Mouse (Mus musculus): ENCODE data around the gene C330021F23Rik. TPM values are rescaled to one million over a fixed set of nuclear protein-coding genes. Genes with fewer than 3 reads are reported as not detected.

Gene C330021F23Rik
- polyA plus RNA-seq, 1 experiment from 2014 or later, result 1.3 TPM

DNA sequence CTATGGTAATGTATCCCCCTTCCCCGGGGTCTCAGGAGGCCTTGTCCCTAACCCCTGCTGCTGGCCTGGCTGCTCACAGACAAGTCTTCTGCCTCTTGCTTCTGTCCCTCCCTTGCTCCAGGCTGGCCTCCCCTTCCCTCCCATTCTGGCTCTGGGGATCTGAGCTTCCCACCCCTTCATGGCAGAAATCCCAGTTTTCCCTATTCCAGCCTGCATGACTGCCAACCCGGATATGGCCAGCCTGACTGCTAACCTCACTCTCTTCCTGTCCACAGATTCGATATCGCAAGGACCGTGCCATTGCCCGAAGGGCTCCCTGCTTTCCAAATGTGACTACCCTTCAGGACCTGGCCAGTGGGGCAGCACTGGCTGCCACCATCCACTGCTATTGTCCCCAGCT lies 32.6 kb downstream of the C330021F23Rik start:
- 90% methylated on average over 6 of the region's 6 CpGs for WGBS
- no peak for ATAC-seq
- Histone ChIP-seq H3K27ac (ENCODE audit: low read depth, low read length) (no peak overlapping the region), H3K36me3 (ENCODE audit: control insufficient read depth, insufficient read depth, low read length) (peaks cover 62% of the 10 kb centered on the region), H3K4me2 (ENCODE audit: low read length) (no peak overlapping the region), H3K27me3 (replicated peaks; ENCODE audit: control insufficient read depth, insufficient read depth, low read length) (no peaks in the 10 kb centered on the region), H3K4me1 (ENCODE audit: control insufficient read depth, insufficient read depth, low read length) (no peaks in the 10 kb centered on the region), H3K4me3 (ENCODE audit: low read depth, low read length) (no peak overlapping the region), H3K9me3 (replicated peaks; ENCODE audit: control insufficient read depth, low read length) (no peaks in the 10 kb centered on the region), H3K9ac (ENCODE audit: low read length) (no peak overlapping the region)
- DNase-seq (ENCODE audit: low spot score), result no peak

DNA sequence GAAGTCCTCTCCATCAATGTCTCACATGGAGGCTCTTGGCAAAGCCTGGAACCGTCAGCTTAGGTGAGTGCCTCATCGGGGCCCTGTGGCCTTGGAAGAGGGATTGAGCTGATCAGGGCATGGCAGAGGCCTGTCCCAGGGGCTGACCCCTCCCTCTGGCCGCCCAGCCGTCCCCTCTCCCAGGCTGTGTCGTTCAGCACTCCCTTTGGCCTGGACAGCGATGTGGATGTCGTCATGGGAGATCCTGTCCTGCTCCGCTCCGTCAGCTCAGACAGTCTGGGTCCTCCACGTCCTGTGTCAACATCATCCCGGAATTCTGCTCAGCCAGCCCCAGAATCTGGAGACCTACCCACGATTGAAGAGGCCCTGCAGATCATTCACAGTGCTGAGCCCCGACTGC lies 35.6 kb downstream of the C330021F23Rik start:
- H3K27ac ChIP-seq (ENCODE audit: low read depth, low read length), result no peak overlapping the region

DNA sequence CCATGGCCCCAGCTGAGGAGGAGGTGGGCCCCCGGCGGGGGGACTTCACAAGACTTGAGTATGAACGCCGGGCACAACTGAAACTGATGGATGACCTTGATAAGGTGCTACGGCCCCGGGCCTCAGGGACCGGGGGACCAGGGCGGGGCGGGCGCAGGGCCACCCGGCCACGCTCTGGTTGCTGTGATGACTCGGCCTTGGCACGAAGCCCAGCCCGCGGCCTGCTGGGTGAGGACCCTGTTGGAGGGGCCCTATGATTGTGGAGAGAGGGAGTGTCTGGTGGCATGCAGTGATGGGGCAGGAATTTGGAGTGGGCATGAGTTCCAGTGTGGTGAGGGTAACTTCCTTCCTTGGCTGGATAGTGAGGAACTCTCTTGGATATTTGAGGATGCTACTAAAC lies 38.8 kb downstream of the C330021F23Rik start:
- no peaks in the 10 kb centered on the region for H3K9me3 ChIP-seq (replicated peaks; ENCODE audit: control insufficient read depth, low read length)
- no peak overlapping the region for H3K4me2 ChIP-seq (ENCODE audit: low read length)
- DNase-seq (ENCODE audit: low spot score) (no peak), ATAC-seq (no peak)
- H3K4me1 ChIP-seq (ENCODE audit: control insufficient read depth, insufficient read depth, low read length), result no peaks in the 10 kb centered on the region
- no peak overlapping the region for H3K9ac ChIP-seq (ENCODE audit: low read length)
- WGBS, result 89% methylated on average over 16 of the region's 16 CpGs
- peaks cover 92% of the 10 kb centered on the region for H3K36me3 ChIP-seq (ENCODE audit: control insufficient read depth, insufficient read depth, low read length)
- H3K27ac ChIP-seq (ENCODE audit: low read depth, low read length), result no peak overlapping the region
- H3K4me3 ChIP-seq (ENCODE audit: low read depth, low read length), result no peak overlapping the region
- H3K27me3 ChIP-seq (replicated peaks; ENCODE audit: control insufficient read depth, insufficient read depth, low read length), result no peaks in the 10 kb centered on the region

More for the DNA sequence above, 35.6 kb downstream of the C330021F23Rik start:
- Histone ChIP-seq H3K9me3 (replicated peaks; ENCODE audit: control insufficient read depth, low read length) (no peaks in the 10 kb centered on the region), H3K4me1 (ENCODE audit: control insufficient read depth, insufficient read depth, low read length) (no peaks in the 10 kb centered on the region), H3K4me2 (ENCODE audit: low read length) (no peak overlapping the region), H3K9ac (ENCODE audit: low read length) (no peak overlapping the region), H3K27me3 (replicated peaks; ENCODE audit: control insufficient read depth, insufficient read depth, low read length) (no peaks in the 10 kb centered on the region), H3K36me3 (ENCODE audit: control insufficient read depth, insufficient read depth, low read length) (peaks cover 86% of the 10 kb centered on the region), H3K4me3 (ENCODE audit: low read depth, low read length) (no peak overlapping the region)
- ATAC-seq (no peak), DNase-seq (ENCODE audit: low spot score) (no peak)
- 81% methylated on average over 13 of the region's 13 CpGs for WGBS

DNA sequence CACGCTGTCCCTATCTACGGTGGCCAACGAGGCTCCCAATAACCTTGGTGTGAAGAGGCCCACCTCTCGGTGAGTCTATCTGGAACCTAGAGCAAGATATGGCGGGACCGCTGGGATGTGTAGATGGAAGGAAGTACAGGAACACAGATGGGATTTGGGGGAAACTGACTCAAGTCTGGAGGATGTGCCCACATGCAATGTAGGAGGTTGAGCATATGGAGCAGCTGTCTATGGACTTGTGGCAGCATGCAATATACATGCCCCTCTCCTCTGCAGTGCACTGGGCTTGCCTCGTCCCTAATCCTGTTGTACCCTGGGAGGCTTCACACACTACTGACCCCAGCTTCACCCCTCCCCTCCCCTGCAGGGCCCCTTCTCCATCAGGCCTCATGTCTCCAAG lies 40.0 kb downstream of the C330021F23Rik start:
- 87% methylated on average over 7 of the region's 7 CpGs for WGBS
- ATAC-seq (no peak), DNase-seq (ENCODE audit: low spot score) (no peak)
- Histone ChIP-seq H3K4me1 (ENCODE audit: control insufficient read depth, insufficient read depth, low read length) (no peaks in the 10 kb centered on the region), H3K4me2 (ENCODE audit: low read length) (no peak overlapping the region), H3K36me3 (ENCODE audit: control insufficient read depth, insufficient read depth, low read length) (peaks cover 92% of the 10 kb centered on the region), H3K4me3 (ENCODE audit: low read depth, low read length) (no peak overlapping the region), H3K9me3 (replicated peaks; ENCODE audit: control insufficient read depth, low read length) (no peaks in the 10 kb centered on the region), H3K27me3 (replicated peaks; ENCODE audit: control insufficient read depth, insufficient read depth, low read length) (no peaks in the 10 kb centered on the region), H3K27ac (ENCODE audit: low read depth, low read length) (no peak overlapping the region), H3K9ac (ENCODE audit: low read length) (no peak overlapping the region)

DNA sequence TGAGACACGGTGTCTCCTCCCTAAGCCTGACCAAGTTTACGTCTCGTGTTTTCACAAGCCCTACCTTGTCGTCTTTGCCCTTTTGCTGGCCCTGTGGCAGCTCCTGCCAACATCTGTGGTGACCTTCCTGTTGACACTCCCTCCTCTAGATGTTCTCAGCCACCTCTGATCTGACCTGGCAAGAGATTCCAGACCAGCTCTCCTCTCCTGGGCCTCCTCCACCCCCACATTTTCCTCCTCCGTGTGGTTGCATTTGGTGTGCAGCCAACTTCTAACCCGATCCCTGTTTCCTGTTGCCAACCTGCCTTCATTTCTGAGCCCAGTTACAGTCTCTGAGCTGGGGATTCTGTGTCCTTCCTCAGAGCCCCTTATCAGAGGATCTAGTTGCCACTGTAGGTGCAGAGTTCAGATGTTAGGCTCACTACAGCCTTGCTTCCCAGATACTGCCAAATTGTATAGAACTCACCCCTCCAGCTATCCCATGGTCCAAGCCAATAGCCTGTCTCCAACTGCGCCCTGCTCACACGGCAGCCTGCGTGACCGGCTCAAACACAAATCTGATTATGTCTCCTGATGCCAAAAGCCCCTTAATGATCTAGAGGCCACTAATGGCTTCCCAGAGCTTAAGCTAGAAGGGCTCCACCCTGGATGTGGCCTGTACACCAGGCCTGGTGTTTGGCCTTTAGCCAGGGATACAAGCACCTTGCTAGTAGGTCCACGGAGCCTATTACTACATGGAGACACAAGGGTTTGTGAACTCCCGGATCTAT lies 41.4 kb downstream of the C330021F23Rik start:
- H3K9me3 ChIP-seq (replicated peaks; ENCODE audit: control insufficient read depth, low read length), result no peaks in the 10 kb centered on the region
- 88% methylated on average over 12 of the region's 12 CpGs for WGBS
- no peaks in the 10 kb centered on the region for H3K4me1 ChIP-seq (ENCODE audit: control insufficient read depth, insufficient read depth, low read length)
- ATAC-seq, result no peak
- H3K36me3 ChIP-seq (ENCODE audit: control insufficient read depth, insufficient read depth, low read length), result peaks cover 92% of the 10 kb centered on the region
- H3K4me2 ChIP-seq (ENCODE audit: low read length), result no peak overlapping the region
- H3K9ac ChIP-seq (ENCODE audit: low read length), result no peak overlapping the region
- H3K27ac ChIP-seq (ENCODE audit: low read depth, low read length), result no peak overlapping the region
- no peak for DNase-seq (ENCODE audit: low spot score)
- H3K4me3 ChIP-seq (ENCODE audit: low read depth, low read length), result no peak overlapping the region
- H3K27me3 ChIP-seq (replicated peaks; ENCODE audit: control insufficient read depth, insufficient read depth, low read length), result no peaks in the 10 kb centered on the region

DNA sequence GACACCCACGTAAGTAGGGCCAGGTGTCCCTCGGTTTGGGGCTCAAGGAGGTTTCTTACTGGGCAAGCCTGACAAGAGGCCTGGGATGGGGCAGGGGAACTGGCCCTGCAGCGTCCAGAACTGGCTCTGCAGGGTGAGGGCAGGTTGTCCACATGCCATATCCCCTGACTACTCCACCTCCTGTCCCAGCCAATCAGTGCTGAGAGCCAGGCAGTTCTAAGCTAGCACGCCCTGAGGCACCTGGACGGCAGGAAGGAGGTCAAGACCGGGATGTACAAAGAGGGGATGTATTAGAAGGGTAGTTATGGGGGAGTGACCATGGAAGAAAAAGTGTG lies 42.0 kb downstream of the C330021F23Rik start:
- no peak overlapping the region for H3K4me3 ChIP-seq (ENCODE audit: low read depth, low read length)
- no peak overlapping the region for H3K9ac ChIP-seq (ENCODE audit: low read length)
- no peak overlapping the region for H3K4me2 ChIP-seq (ENCODE audit: low read length)
- ATAC-seq (no peak), DNase-seq (ENCODE audit: low spot score) (no peak)
- 85% methylated on average over 6 of the region's 6 CpGs for WGBS
- H3K9me3 ChIP-seq (replicated peaks; ENCODE audit: control insufficient read depth, low read length), result no peaks in the 10 kb centered on the region
- H3K36me3 ChIP-seq (ENCODE audit: control insufficient read depth, insufficient read depth, low read length), result peaks cover 92% of the 10 kb centered on the region
- H3K27ac ChIP-seq (ENCODE audit: low read depth, low read length), result no peak overlapping the region
- no peaks in the 10 kb centered on the region for H3K27me3 ChIP-seq (replicated peaks; ENCODE audit: control insufficient read depth, insufficient read depth, low read length)
- no peaks in the 10 kb centered on the region for H3K4me1 ChIP-seq (ENCODE audit: control insufficient read depth, insufficient read depth, low read length)

DNA sequence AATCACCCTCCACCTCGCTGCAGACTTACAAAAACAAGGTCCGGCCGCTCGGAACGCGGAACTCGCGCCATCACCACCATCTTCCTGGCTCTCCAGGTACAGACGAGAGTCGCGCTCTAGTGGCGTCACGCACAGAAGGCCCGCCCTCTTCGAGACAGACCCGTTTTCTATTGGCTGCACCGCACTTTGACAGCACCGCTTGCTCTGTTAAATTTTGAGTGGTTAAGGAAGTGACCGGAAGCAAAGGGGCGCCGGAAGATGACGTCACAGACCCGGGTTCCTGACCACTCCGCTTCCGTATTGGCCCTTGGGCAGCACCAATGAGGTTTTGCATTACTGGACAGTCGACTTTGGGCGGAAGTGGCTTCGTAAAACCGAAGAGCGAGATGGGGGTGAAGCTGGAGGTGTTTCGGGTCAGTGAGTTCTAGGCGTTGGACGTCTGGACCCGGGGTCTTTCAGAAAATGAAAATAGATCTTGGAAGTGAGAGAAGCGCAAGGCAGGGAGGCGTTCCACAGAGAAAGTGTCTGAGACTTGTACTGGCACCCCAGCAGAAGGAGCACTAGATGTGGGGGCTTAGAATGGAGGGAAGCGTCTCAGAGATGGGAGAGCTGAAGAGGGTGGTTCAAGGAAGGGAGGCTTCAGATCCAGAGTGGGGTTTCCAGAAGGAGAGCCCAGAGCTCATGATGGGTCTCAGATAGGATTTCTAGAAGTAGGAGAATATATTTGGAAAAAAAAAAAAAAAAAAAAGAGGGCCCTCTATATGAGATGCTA lies 53.6 kb downstream of the C330021F23Rik start, which contains the start of the genes Xab2 and Pet100:
Gene Xab2 (minus strand): TSS at position 118 of the 772 bp plus-strand sequence.
Gene Pet100 (plus strand): TSS at position 350 of the 772 bp plus-strand sequence.
- no peak within 1 kb of the TSS for H3K27ac ChIP-seq (ENCODE audit: low read depth, low read length)
- peak; percentile 98 for ATAC-seq
- peaks cover 23% of the 10 kb centered on the region for H3K36me3 ChIP-seq (ENCODE audit: control insufficient read depth, insufficient read depth, low read length)
- under 1% methylated on average over 37 of the region's 37 CpGs for WGBS
- H3K9me3 ChIP-seq (replicated peaks; ENCODE audit: control insufficient read depth, low read length), result no peaks in the 10 kb centered on the region
- H3K27me3 ChIP-seq (replicated peaks; ENCODE audit: control insufficient read depth, insufficient read depth, low read length), result no peaks in the 10 kb centered on the region
- DNase-seq (ENCODE audit: low spot score), result peak; percentile 100
- peak within 1 kb of the TSS; percentile 79 for H3K4me3 ChIP-seq (ENCODE audit: low read depth, low read length)
- peak within 1 kb of the TSS; percentile 76 for H3K9ac ChIP-seq (ENCODE audit: low read length)
- H3K4me2 ChIP-seq (ENCODE audit: low read length), result peak within 1 kb of the TSS; percentile 73
- H3K4me1 ChIP-seq (ENCODE audit: control insufficient read depth, insufficient read depth, low read length), result peaks cover 9% of the 10 kb centered on the region; the same call in 1 of the 2 replicates

DNA sequence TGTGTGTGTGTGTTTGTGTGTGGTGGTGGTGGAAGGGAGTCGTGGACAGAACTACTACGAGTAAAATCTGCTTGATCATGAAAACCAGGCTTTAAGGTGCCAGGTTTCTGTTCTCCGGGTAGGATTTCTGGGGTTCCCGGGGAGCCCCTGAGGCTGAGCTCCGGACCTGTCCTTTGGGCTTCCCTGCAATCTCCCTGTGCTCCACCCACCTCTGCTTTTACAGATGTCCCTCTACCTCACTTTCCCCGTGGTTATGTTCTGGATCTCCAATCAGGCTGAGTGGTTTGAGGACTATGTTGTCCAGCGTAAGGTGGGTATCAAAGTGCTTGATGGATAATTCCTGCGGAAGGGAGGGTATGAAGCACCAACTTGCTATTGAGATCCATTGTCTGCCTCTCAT lies 54.3 kb downstream of the C330021F23Rik start:
- WGBS, result 67% methylated on average over 8 of the region's 8 CpGs
- Histone ChIP-seq H3K4me3 (ENCODE audit: low read depth, low read length) (peak overlapping the region; percentile 79; the same call in 1 of the 2 replicates), H3K9ac (ENCODE audit: low read length) (peak overlapping the region; percentile 76), H3K4me1 (ENCODE audit: control insufficient read depth, insufficient read depth, low read length) (peaks cover 9% of the 10 kb centered on the region; the same call in 1 of the 2 replicates), H3K4me2 (ENCODE audit: low read length) (peak overlapping the region; percentile 71), H3K27me3 (replicated peaks; ENCODE audit: control insufficient read depth, insufficient read depth, low read length) (no peaks in the 10 kb centered on the region), H3K36me3 (ENCODE audit: control insufficient read depth, insufficient read depth, low read length) (peaks cover 17% of the 10 kb centered on the region), H3K9me3 (replicated peaks; ENCODE audit: control insufficient read depth, low read length) (no peaks in the 10 kb centered on the region), H3K27ac (ENCODE audit: low read depth, low read length) (no peak overlapping the region)
- no peak for ATAC-seq
- no peak for DNase-seq (ENCODE audit: low spot score)

DNA sequence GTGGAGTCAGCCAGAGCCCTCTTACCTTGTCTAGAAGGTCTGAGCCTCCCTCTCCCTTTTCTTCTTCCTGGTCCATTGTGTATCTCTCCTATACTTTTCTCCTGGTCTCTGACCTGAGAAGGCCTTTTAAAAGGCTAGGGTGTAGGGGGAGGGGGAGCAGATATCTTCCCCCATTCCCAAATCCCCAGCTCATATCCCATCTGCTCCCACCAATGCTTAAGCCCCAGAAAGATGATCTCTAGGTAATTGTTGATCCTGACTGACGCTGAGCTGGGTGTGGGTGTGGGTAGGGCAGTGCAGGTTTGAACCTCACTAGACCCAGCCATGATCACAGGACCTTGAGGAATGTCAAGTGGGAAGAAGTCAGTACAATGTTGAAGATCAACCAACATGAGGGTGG lies 57.7 kb downstream of the C330021F23Rik start, which contains the start of gene Pcp2:
Gene Pcp2 (minus strand): TSS at position 101 of the 400 bp plus-strand sequence.
- Histone ChIP-seq H3K4me3 (ENCODE audit: low read depth, low read length) (no peak within 1 kb of the TSS), H3K27me3 (replicated peaks; ENCODE audit: control insufficient read depth, insufficient read depth, low read length) (no peaks in the 10 kb centered on the region), H3K9ac (ENCODE audit: low read length) (no peak within 1 kb of the TSS), H3K36me3 (ENCODE audit: control insufficient read depth, insufficient read depth, low read length) (no peaks in the 10 kb centered on the region), H3K27ac (ENCODE audit: low read depth, low read length) (no peak within 1 kb of the TSS), H3K4me2 (ENCODE audit: low read length) (no peak within 1 kb of the TSS), H3K4me1 (ENCODE audit: control insufficient read depth, insufficient read depth, low read length) (peaks cover 5% of the 10 kb centered on the region; the same call in 1 of the 2 replicates), H3K9me3 (replicated peaks; ENCODE audit: control insufficient read depth, low read length) (no peaks in the 10 kb centered on the region)
- DNase-seq (ENCODE audit: low spot score), result no peak
- ATAC-seq, result no peak
- 67% methylated on average over 1 of the region's 1 CpGs for WGBS

Measured in forebrain, embryonic 14.5 days (tissue).